Mouse (Mus musculus) embryonic fibroblast, embryonic 13.5 days (primary cell): Measurements from ENCODE around the gene Pgc. TPM values are rescaled to one million over a fixed set of nuclear protein-coding genes. Genes with fewer than 3 reads are reported as not detected.

ENCODE experiments used
- H3K27ac ChIP-seq: 2 replicates; pipeline ENCODE4 v1.5.1; 2012; ENCODE audit warnings: low read length, control low read depth, inconsistent platforms; ENCODE audit not compliant: insufficient read depth
- H3K4me1 ChIP-seq: 2 replicates; pipeline ENCODE4 v1.6.1; 2011; ENCODE audit warnings: low read length; ENCODE audit not compliant: control insufficient read depth, insufficient read depth
- H3K4me3 ChIP-seq: 2 replicates; pipeline ENCODE4 v1.5.1; 2011; ENCODE audit warnings: mild to moderate bottlenecking, control low read depth, low read length; ENCODE audit not compliant: insufficient read depth
- CTCF ChIP-seq: IDR thresholded peaks from 2 replicates; pipeline ENCODE4 v1.5.1; 2011; ENCODE audit warnings: mild to moderate bottlenecking, control low read depth, low read length, moderate library complexity, borderline replicate concordance; ENCODE audit not compliant: insufficient read depth
- POLR2A ChIP-seq: IDR thresholded peaks from 2 replicates; pipeline ENCODE4 v1.6.1; 2011; ENCODE audit warnings: low read depth, mild to moderate bottlenecking, control low read depth, low read length, moderate library complexity
- polyA plus RNA-seq: library from polyadenylated mRNA; stranded (reverse); fragments of >200 nt; gene quantifications from 2 replicates; pipeline ENCODE4 v1.2.4, GENCODE M21; 2011; ENCODE audit warnings: low read depth; ENCODE audit not compliant: missing spikeins, insufficient read length

The Pgc gene
- polyA plus RNA-seq, 1 experiment = not detected

GRCm38 (mm10) chr17:47704692-47705091 lies 21.9 kb upstream of the Pgc start:
- no peaks in the 10 kb centered on the region; the same call in 1 of the 2 replicates for H3K4me1 ChIP-seq
- TF ChIP-seq POLR2A (no peak), CTCF (no peak)
- no peak overlapping the region for H3K27ac ChIP-seq
- no peak overlapping the region for H3K4me3 ChIP-seq

GRCm38 (mm10) chr17:47706196-47706595 lies 20.4 kb upstream of the Pgc start:
- TF ChIP-seq POLR2A (no peak), CTCF (no peak)
- H3K27ac ChIP-seq = no peak overlapping the region
- H3K4me1 ChIP-seq = no peaks in the 10 kb centered on the region; the same call in 1 of the 2 replicates
- no peak overlapping the region for H3K4me3 ChIP-seq

GRCm38 (mm10) chr17:47707961-47708360 lies 18.7 kb upstream of the Pgc start:
- no peaks in the 10 kb centered on the region for H3K4me1 ChIP-seq
- H3K27ac ChIP-seq = no peak overlapping the region
- no peak for TF ChIP-seq CTCF
- H3K4me3 ChIP-seq = no peak overlapping the region

GRCm38 (mm10) chr17:47708972-47709371 lies 17.7 kb upstream of the Pgc start:
- Histone ChIP-seq H3K4me3 (no peak overlapping the region), H3K4me1 (no peaks in the 10 kb centered on the region), H3K27ac (no peak overlapping the region)
- TF ChIP-seq POLR2A (no peak), CTCF (no peak)

DNA sequence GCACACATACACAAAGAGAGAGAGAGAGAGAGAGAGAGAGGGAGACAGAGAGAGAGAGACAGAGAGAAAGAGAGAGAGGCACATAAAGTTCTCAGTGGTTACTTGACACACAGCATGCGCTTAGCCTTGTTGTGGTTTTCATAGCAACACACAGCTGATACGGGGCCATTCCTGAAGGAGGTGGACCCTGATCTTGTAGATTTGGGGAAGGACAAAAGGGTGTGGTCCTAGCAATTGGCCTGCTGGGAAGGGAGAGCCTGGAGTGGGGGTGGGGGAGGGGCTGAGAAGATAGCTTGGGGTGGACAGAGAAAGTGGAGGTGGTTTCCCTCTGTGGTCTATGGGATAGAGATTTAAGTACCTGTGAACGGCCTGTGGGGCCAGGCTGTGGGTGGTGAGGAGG lies 16.6 kb upstream of the Pgc start:
- H3K4me3 ChIP-seq = no peak overlapping the region
- H3K27ac ChIP-seq = no peak overlapping the region
- TF ChIP-seq CTCF = no peak
- TF ChIP-seq POLR2A = no peak
- no peaks in the 10 kb centered on the region for H3K4me1 ChIP-seq

GRCm38 (mm10) chr17:47711883-47712282 lies 14.8 kb upstream of the Pgc start:
- Histone ChIP-seq H3K4me1 (no peaks in the 10 kb centered on the region), H3K4me3 (no peak overlapping the region), H3K27ac (no peak overlapping the region)
- TF ChIP-seq POLR2A = no peak
- no peak for TF ChIP-seq CTCF

DNA sequence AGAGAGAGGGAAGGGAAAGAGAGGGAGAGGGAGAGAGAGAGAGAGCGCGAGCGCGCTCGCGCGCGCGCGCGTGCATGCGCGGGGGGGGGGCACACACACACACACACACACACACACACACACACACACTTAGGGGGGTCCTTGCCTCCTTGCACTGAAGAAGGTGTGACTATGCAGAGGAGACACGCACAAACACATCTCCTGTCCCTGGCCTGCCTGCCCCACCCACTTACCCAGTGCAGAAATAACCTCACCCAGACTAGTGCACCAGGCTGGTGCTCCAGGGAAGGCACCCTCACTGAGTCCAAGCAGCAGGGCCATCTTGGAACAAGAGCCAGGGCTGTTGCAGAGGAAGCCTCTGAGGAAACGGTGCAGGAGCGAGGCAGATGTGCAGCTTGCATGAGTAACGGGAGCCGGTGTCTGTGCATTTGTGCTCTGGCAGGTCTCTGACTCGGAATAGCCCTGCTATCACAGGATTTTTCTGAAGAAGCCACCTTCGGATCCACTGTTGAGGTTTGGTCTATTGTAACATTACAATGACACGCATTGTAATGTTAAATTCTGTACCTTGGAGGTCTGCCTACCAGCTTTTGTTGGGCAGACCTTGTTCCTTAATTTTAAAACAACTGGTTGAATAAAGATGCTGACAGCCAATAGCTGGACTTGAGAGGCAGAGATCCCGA lies 13.6 kb upstream of the Pgc start:
- Histone ChIP-seq H3K4me1 (no peaks in the 10 kb centered on the region), H3K4me3 (no peak overlapping the region), H3K27ac (no peak overlapping the region)
- TF ChIP-seq CTCF (no peak), POLR2A (no peak)

DNA sequence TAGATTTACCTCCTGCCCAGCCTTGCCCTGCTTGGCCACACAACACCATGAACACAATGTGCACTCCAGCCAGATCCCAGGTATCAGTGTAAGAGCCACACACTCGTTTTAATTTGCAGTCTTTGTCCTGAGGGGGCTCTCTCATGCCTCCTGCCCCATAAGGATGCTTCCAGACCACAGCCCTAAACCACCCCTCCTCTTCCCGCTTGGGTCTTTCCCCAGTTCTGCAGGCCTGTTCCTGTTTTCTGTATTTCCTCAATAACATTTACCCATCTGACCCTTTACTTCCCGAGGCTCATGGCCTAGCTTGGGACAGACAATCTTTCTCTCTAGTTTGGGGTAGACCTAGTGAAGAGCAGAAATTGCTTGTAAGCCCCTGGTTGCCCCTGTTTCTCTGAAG lies 11.6 kb upstream of the Pgc start:
- H3K27ac ChIP-seq = no peak overlapping the region
- H3K4me3 ChIP-seq = no peak overlapping the region
- no peaks in the 10 kb centered on the region for H3K4me1 ChIP-seq
- no peak for TF ChIP-seq POLR2A
- no peak for TF ChIP-seq CTCF

DNA sequence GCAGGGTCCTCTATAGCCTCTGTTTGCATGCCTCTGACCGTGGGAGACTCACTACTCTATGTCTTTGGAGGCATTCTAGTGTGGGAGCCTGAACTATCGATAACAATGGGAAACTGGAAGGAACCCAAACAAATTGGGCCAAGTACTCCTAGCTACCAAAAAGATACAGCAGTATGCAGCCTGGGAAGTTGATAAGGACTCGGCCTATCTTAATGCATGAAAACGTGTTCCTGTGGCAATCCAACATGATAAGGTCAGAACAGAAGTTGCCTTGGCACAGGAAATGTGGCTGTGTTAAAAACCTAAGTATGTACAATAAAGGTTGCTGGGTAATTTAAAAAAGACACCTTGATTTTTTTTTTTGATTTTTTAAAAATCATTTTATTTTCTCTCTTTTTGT lies 5.5 kb upstream of the Pgc start:
- H3K4me3 ChIP-seq = no peak overlapping the region
- H3K27ac ChIP-seq = no peak overlapping the region
- H3K4me1 ChIP-seq = no peaks in the 10 kb centered on the region
- TF ChIP-seq CTCF (no peak), POLR2A (no peak)

DNA sequence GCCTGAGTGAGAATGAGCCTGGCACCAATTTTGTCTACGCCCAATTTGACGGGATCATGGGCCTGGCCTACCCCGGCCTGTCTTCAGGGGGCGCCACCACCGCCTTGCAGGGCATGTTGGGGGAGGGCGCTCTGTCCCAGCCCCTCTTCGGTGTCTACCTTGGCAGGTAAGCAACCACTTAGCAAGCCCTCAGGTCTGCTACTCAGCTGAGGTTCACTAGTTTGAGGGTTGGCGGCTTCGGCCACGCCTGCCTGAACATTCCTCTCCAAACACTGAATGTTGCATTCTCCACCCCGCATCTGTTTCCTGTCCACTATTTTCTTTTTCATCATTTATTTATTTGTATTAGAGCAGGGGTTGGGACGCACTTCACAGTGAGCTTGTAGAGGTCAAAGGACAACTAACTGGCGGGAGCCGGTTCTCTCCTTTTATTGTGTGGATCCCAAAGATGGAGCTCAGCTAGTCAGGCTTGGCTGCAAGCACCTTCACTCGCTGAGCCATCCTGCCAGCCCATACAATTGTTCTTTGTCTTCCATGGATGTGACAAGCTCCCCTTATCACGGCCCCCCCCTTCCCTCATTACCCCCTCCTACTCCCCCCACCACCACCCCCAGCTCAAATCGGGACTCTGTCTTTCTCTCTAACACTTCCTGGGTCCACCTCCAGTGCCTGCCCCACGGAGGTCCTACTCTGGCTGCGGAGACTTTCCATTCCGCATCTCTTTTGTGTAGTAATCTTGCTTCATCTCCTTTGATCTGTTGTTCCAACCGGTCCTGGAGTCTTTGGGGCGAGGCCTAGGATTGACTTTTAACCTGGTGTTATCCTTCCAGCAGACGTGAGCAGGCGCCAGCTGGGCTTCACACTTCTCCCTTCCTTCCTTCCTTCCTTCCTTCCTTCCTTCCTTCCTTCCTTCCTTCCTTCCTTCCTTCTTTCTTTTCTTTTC lies 4.3 kb downstream of the Pgc start:
- H3K27ac ChIP-seq = no peak overlapping the region
- no peak overlapping the region for H3K4me3 ChIP-seq
- TF ChIP-seq POLR2A (no peak), CTCF (no peak)
- H3K4me1 ChIP-seq = no peaks in the 10 kb centered on the region
